ENCODE assay signal across 14 mouse cellular contexts in the genomic region with DNA sequence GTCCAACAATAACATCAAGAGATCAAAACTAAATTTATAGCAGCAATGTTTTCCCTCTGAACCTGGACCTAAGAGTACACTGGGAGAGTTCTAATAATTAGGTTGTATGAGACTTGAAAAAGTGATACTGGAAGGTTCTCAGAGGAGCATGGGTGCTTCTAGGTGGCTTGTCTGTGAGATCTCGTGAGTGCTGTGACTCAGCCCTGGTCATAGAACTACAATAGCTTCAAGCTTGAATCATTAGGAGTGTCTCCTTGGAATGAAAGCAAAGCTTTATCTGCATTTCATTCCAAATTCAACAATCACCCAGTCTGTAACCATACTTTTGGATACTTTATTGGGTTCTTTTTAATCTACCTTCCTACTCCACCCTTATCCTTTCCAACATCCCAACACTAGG. TPM values are rescaled to one million over a fixed set of nuclear protein-coding genes. Genes with fewer than 3 reads are reported as not detected.
"Had no signal": no experiment of that assay in that cellular context is flagged by ENCODE, and none has a peak within 500 bp of the region (broad histone marks: within the 10 kb centered on the region; RNA-seq: fewer than 3 reads in every experiment).

No protein-coding gene starts in this region.

- DNase-seq: kidney, postnatal 10 days; kidney, postnatal 4 days; left cerebral cortex, postnatal 4 days; lung, adult 18-20 months; right cerebral cortex, postnatal 25 days; thymus, adult 18-20 months; thymus, postnatal 25 days had no signal

- H3K4me3 ChIP-seq: layer of hippocampus, adult 2 months; limb, embryonic 13.5 days; midbrain, embryonic 12.5 days; neural tube, embryonic 13.5 days had no signal

- H3K27ac ChIP-seq: layer of hippocampus, adult 2 months; limb, embryonic 13.5 days; liver, embryonic 14.5 days; midbrain, embryonic 12.5 days; neural tube, embryonic 13.5 days had no signal

RNA-seq across cellular contexts. Expression of gene Itgbl1, which starts 2.6 kb away (rescaled TPM):
- total RNA-seq: megakaryocyte-erythroid progenitor cell, adult 5-6 weeks had no signal

RNA-seq across cellular contexts. Expression of gene Nalcn, which starts 35.4 kb away (rescaled TPM):
- total RNA-seq: megakaryocyte-erythroid progenitor cell, adult 5-6 weeks had no signal
- polyA plus RNA-seq: liver, adult 2 months; liver, embryonic 14.5 days had no signal
